Mouse (Mus musculus): ENCODE results near the gene Tfap2c. TPM values are rescaled to one million over a fixed set of nuclear protein-coding genes. Genes with fewer than 3 reads are reported as not detected.
A peak's percentile ranks its signal among the peaks of the same experiment; 100 is the strongest.

Gene Tfap2c
- total RNA-seq, 2 experiments from 2014 or later = not detected

DNA sequence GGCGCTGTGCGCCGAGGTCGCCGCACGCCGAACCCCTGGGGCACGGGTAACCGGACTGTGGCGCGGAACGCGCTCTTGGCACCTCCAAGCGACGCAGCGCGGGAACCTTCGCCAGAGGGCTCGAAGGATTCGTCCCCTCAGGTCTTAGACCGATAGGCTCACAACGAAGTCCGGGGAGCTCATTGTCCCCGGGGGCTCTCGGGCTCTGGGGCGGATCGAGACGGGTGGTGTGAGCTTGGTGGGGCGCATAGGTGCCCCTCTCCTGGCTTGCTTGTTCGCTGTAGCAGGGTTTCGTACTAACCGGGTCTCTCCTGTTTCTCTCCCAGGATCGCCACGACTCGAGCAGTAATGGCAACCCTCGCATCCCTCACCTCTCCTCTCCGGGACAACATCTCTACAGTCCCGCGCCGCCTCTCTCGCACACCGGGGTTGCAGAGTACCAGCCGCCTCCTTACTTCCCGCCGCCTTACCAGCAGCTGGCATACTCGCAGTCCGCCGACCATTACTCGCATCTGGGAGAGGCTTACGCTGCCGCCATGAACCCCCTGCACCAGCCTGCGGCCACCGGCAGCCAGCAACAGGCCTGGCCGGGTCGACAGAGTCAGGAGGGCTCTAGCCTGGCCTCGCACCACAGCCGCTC is 1.8 kb downstream of the Tfap2c start:
- DNase-seq (ENCODE audit: low spot score) = no peak

DNA sequence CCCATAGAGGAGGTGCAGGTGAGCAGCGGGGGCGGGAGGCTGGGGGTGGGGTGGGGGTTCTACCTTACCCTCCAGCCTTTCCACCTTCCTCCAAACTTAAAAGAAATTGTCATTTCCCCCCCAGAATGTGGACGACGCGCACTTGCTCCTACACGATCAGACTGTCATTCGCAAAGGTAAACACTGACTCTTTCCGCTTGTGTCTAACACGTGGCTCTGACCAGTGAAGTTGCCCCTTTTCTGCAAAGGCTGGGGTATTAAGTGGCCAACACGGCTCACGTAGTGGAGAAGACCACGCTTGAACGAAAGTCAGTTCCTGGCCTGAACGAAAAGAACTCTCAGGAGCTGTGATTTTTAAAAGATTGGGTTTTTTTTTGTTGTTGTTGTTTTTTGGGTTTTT is 2.5 kb downstream of the Tfap2c start:
- DNase-seq (ENCODE audit: low spot score) = no peak

DNA sequence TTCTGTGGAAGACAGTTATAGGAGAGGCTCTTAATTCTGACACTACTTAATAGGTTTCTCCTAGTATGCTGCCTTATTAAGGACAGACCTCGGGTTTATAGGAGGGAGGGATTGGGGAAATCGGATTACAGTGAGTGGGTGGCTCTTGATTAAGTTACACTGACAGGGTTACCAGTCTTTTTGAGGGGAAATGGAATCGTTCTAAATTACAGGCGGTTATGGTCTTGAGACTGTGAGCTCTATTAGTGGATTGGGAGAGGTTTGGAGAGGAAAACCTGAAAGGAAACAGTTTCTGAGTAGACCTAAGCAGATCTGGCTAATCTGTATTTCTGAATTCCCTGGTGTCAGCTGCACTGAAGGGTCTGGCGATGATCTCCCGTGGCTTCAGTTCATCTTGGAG is 3.3 kb downstream of the Tfap2c start:
- no peak for DNase-seq (ENCODE audit: low spot score)

DNA sequence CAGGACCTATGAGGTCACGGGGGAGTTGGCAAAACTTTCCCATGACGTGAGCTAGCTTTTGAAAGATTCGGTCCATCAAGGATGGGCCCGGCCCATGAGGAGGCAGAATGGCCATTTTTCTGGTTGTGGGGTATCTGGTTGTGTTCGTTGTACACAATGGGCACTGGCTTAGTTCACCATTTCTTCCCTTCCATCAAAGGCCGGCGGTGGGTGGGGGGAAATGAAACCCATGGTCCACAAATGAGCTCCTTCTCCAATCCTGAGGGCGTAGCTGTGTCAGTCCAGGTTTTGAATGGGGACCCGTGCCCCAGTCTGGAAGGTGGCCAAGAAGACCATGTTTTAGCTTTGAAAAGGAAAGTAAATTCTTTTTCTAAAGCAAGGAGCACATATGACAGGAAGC is 4.8 kb downstream of the Tfap2c start:
- no peak for DNase-seq (ENCODE audit: low spot score)

DNA sequence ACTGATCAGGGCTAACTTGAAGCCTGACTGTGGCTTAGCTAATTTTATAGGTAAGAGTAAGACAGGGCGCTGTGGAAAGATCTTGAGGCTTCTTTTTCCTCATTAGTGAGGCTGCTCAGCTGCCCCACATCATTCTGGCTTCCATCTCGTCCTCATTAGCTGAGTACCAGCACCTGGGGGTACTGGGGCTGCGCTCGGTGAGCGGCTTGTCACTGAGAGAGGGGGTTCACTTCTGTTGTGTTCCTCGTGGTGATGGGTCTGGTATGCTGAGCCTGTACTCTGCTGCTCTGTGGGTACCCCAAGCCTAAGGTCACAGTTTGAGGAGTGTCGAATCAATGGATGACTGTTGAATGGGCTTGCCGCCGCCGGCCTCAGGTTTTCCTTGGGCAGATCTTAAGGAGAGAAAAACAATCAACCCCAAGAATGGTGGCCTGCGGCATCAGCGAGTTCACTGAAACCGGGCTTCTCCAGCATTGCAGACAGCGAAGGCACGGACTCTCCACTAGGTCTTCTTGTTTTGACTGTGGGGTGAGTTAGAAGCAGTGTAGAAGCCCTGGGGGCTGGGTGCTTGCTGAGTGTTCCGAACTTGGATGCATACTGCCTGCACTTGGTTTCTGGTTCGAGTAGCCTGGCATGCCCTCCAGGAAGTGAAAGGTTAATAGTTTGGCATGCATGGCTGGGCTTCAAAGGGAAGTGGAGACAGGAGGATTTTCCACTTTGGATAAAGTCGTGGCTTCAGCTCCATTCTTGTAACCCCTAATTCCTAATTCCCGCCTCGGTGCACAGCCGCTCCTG is 9.5 kb downstream of the Tfap2c start:
- DNase-seq (ENCODE audit: low spot score) = no peak

DNA sequence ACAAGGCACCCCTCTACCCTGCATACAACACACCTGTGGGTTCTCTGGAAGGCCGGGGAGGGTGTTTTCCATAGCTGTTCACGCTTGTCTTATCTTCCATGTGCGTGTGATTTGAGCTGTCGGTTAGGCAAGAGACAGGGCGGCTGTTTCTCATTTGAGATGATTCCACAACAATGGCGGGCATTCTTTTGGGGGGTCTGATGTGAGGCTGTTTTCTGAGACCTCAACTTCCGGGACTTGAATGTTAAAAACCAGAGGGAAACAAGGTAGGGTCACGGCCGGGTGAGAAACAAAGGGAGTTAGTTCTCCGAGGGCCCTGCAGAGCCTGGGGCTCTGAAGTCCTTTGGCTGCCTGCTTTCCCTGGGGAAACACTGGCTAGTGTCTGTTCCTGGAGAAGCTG is 11.6 kb downstream of the Tfap2c start:
- no peak for DNase-seq (ENCODE audit: low spot score)

DNA sequence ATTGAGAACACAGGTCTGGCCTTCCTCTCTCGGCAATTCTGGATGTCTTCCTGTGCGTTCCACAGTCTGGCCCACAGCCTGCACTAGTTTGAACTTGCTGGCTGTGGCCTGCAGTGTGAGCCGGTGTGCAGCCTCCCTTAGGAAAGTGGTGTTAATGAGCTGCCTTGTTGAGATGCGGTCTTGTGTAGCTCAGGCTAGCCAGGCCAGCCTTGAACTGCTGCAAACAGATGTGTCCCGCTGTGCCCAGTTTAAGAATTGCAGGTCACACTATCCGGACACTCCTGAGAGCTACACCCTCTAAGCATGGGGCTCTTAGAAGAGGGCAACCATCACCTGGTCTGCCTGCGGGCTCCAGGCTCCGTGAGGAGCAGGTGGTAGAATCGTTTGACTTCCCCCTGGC is 18.4 kb downstream of the Tfap2c start:
- no peak for DNase-seq (ENCODE audit: low spot score)

DNA sequence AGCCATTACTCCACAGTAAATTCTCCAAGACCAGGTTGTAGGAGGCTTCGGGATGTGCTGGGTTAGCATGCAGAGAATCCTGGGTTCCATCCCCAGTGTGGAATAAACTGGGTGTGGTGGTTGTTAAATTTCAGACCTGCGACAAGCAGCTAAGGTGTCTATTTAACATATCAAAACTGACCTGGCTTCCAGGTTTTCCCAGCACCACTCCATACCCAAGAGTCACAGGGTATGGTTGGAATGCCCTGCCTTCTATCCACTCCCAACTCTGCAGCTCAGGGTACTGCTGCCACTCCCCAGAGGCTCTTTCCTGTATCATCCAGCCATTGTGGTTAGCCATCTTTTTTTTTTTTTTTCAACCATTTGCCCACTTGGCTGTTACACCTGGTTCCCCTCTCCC is 19.1 kb downstream of the Tfap2c start:
- DNase-seq (ENCODE audit: low spot score) = no peak

DNA sequence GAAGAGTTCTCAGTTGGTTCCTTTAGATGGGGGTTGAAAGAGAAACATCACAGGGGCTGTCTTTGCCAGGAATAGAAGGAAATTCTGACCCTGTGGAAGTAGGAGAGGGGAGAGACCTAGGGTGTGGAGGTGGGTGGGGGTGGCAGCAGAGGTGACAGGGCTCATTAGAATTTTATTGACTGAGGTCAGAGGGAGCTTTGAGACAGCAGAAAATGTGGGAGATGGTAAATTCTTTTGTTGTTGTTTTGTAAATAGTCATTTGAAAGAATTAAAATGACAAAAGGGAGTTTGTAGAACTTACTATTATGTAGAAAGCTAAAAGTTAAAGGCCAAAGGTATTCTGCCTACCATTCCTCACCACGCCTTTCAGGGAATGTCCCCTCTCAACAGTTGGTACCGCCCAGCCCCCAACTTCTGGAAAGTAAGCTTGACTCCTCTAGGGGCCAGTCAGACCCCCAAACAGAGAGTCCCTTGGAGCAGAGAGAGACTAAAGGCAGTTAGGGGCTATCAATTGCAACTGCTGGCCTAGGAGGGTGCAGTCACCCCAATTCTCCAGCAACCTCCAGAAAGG is 27.9 kb downstream of the Tfap2c start:
- DNase-seq (ENCODE audit: low spot score) = no peak

DNA sequence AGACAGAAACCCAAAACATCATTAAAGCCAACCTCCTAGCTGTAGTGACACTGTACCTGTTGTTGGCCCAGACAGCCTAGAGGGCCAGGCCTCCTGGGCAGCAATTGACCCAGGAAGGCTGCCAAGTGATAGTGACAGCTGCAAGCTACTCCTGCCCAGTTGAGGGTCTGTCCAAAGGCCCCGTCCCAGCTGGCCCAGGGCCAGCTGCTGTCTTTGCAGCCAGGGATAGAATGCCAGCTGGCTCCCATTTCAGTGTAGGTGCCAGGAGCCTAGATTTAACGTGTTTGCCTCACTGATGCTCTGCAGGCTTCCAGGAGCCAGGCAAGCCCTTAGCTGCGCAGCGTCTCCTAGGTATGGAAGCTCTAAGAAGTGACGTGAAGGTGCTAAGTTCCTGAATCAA is 29.8 kb downstream of the Tfap2c start:
- peak; percentile 5 for DNase-seq (ENCODE audit: low spot score)

DNA sequence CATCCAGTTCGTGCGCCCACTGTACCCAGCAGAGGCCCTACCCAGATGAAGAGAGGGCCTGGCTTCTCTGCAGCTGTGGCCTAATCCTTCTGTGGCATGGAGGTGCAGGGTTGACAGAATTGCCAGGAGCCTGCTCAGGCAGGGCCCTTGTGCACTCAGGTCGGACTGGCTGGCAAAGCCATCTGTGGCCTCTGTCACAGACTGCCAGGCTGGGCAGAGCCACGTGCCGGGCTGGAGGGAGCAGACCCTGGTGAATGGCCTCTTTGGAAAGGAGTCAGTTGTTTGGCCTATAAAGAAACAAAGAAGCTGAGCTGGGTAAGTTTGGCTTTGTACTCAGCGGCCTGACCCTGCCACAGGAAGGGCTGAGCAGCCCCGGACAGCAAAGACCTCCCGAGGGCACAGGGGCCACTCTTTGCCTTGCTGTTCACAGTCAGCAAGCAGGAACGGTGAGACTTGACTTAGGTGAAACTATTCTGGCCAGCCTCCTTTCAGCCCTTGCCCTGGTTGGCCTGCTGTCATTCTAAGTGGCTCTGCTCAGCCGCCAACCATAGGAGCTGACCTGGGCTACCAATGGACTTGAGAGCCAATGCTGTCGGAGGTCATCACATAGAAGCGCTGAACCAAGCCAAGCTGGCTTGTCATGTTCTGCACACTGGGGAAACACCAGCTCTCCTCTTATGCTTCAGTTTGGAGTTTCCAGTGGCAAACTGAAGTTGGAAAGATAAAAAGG is 31.3 kb downstream of the Tfap2c start:
- no peak for DNase-seq (ENCODE audit: low spot score)

DNA sequence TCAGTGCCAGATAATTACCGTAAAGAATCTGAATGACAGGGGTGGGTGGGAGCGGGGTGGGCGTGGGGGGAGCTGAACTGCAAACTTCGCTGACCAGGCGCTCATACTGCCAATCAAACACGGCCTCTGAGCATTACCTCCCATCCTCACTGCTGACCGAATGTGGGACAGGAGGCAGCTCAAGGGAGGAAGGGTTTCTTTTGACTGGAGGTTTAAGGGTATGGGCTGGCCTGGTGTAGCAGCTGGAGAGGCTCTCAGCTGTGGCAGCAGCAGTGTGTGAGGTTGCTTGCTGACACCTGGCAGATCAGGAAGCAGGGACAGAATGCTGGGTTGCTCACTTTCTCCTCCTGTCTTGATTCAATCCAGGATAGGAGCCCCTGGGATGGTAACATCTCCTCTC is 33.9 kb downstream of the Tfap2c start:
- no peak for DNase-seq (ENCODE audit: low spot score)

DNA sequence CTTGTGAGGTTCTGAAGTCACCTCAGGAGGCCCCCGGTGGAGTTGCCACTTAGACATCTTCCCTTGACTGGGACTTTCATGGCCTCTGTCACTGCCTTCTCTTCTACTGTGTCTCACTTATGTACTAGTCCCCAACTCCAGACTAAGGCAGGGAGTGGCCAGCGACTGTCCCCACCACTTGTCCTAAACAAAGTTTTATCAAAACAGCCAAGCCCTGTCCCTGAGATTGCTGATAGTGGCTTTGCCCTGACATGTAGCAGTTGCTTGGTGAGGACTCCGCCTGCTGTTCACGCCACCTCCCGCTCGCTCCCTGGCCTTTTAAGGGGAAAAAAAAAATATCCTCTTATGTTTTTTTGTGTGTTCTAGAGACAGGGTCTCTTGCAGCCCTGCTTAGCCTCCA is 35.9 kb downstream of the Tfap2c start:
- DNase-seq (ENCODE audit: low spot score) = no peak

DNA sequence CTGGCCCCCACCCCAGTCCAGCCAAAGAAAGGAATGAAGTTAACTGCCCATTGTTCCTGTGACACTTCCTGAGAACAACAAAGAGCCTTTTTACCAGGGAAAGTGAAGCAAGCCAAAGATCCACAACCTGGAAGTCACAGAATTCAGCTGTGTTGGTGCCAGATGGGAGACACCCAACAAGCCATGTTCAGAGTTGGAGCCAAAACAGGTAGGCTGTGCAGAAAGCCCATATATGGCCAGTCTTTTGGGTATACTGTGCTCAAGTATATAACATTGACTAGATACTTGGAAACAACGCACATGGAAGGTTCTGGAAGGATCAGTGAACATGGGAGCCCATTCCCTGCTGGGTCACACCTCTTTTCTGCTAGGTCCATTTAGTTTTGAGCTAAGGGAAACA is 39.7 kb downstream of the Tfap2c start:
- DNase-seq (ENCODE audit: low spot score) = no peak

DNA sequence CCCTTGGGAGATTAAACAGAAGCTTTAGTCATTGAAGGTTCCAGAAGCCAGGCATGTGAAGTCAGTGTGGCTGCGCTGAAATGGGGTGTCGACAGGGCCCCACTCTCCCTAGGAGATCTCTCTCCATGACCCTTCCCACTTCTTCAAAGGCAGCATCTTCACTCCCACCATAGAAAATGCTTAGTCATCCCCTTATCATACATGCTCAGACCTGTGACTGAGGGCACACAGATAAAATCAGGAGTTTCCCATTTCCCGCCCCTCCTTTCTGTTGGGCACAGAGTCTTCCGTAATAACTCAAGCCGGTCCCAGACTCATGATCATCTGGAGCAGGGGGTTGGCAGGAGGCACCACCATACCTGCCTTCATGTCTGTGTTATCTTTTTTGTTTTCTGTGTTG is 41.4 kb downstream of the Tfap2c start:
- DNase-seq (ENCODE audit: low spot score) = no peak

DNA sequence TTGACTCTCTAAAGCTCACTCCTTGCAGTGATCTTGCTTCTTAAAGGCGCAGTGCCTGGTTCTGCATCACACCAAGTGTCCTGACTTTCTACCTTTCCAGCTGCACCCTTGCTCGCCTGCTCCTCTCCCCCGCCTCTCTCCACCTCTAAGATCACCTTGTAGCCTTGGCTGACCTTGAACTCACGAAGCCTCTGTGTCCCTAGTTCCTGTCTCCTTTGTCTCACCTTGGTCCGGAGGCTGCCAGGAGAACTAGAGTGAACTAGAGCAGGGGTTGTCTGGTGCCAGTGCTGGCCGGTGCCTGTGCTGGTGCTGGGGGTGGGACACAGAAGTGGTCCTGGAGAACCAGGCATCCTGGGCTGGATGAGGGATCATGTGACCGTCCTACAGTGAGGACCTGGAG is 44.9 kb downstream of the Tfap2c start:
- DNase-seq (ENCODE audit: low spot score) = no peak

DNA sequence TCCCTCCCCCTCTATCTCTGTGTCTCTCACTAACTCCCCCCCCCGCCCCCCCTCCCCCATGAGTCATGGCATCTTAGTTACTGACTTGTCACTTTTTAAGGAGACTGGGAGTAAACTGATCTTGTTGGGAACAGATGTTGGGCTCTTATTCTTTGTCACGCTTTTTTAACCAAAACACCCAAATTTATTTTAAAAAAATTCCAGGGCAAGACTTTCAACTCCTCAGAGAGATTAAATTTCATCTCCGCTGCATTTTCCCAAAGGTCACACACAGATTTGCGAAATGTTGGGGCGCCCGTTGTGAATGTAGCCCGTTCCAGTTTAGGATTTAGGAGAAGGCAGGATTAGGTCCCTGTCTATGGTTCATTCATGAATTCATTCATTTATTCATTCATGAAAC is 47.7 kb downstream of the Tfap2c start:
- no peak for DNase-seq (ENCODE audit: low spot score)

DNA sequence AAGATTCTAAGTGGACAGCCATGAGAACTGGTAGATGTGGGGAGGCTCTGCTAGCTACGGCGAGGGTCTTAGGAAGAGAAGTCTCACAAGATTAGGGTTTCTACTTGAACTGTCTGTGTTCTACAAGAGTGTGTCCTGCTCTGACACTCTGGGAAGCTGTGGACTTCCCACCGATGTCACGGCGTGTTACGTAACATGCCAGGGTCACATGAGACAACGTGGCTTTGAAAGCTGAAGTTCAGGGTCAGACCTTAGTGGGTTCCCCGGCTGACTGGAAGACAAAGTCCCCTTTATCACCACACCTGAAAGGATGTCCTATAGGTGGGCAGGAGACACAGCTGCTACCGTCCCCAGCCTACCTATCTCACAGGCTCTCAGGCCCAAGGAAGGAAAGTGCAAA is 48.5 kb downstream of the Tfap2c start:
- DNase-seq (ENCODE audit: low spot score) = no peak

DNA sequence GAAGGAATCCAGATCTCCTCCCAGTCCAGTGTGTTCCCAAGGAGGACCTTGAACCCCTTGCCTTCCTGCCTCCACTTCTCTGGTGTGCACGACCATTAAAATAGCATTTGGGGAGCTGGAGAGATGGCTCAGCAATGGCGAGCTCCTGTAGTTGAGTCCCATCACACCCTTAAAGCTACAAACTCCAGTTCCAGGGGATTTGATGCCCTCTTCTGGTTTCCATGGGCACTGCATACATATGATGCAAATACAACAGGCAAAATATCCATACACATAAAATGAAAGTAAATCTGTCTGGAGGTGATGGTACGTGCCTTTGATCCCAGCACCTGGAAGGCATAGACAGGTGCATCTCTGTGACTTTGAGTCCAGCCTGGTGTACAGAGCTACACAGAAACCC is 55.2 kb downstream of the Tfap2c start:
- no peak for DNase-seq (ENCODE audit: low spot score)

DNA sequence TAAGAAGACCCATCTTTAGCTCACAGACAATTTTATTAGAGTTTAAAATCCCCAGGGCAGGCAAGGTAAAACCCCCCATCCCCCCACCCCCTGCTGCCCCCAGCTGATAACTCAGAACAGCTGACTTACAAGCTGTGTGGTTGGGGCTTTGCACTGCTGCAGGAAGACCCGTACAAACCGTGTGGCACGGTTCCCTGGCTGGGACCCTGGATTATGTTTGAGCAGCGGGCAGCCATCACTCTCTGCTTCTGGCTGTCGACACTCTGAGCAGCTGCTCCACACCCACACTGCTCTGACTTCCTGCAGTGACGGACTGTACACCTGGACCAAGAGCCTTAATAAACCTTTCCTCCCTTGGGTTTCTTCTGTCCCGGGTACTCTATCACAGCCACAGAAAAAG is 56.2 kb downstream of the Tfap2c start:
- no peak for DNase-seq (ENCODE audit: low spot score)

DNA sequence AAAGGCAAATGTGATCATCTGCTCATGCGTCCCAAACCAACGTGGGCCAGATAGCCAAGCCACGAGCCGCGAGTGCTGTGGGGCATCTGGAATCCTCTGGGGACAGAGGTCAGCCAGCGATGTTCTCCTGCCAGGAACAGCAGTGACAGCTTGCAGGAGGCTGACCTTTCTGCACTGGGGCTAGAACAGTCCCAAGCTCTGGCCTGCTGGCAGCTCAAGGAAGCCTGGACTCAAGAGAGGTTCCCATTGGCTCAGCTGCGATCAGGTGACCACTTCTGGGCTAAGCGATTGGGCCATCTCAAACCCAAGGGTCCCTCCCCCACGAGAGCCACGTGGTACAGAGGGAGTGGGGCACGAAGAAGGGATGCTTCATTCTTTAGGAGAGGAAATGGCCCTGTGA is 58.3 kb downstream of the Tfap2c start:
- no peak for DNase-seq (ENCODE audit: low spot score)
